Mouse (Mus musculus): ENCODE data around the gene Gm28374. TPM values are rescaled to one million over a fixed set of nuclear protein-coding genes. Genes with fewer than 3 reads are reported as not detected.

The Gm28374 gene
- polyA plus RNA-seq, 1 experiment from 2014 or later, result 2.7 TPM

DNA sequence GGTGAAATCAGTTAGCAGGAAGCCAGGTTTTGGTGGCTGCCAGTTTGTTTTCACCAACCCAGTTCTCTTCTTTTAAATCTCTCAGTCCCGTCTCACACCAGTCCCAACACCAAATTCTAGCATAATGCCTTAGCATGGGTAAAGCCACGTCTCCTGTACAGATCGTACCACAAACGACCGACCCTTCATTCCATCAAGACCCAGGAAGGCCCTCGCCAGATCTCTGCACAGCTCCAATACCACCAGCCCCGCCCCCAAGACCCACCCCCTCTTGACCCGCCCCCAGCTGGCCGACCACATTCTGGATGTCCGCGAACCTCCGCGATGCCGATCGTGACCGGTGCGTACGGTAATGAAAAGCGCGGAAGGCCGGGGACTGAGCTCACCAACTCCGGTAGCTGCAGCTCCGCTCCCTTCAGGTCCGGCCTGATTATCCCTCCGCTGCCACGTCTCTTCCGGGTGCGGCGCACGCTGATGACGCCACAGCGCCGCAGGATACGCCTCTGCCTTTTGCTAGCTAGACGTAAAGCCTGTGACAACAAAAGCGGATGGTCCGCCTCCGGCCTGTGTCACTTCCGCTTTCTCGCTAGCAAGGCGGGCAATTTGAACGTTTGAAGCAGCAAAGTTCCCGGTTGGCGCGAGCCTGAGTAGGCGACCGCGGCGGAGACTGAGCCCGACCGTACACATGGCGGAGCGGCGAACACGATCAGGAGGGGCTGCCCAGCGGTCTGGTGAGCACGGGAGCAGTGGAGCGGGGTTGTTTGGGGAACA is 2.6 kb upstream of the Gm28374 start, which contains the start of the genes Zfpl1 and Cdca5:
Zfpl1 (minus strand) TSS at position 479 of the 771 bp plus-strand sequence.
Cdca5 (plus strand) TSS at position 506 of the 771 bp plus-strand sequence.
- ATAC-seq (ENCODE audit: insufficient number of reproducible peaks, insufficient read depth, low FRiP score, low TSS enrichment, low read depth), result peak; percentile 89
- Histone ChIP-seq H3K9ac (replicated peaks) (peak within 1 kb of the TSS; percentile 70), H3K4me3 (replicated peaks) (peak within 1 kb of the TSS; percentile 81), H3K4me2 (peak within 1 kb of the TSS; percentile 96), H3K27me3 (no peaks in the 10 kb centered on the region), H3K9me3 (no peaks in the 10 kb centered on the region), H3K4me1 (replicated peaks) (peaks cover 17% of the 10 kb centered on the region), H3K36me3 (peaks cover 67% of the 10 kb centered on the region), H3K27ac (peak within 1 kb of the TSS; percentile 56)
- under 1% methylated on average over 58 of the region's 58 CpGs for WGBS

DNA sequence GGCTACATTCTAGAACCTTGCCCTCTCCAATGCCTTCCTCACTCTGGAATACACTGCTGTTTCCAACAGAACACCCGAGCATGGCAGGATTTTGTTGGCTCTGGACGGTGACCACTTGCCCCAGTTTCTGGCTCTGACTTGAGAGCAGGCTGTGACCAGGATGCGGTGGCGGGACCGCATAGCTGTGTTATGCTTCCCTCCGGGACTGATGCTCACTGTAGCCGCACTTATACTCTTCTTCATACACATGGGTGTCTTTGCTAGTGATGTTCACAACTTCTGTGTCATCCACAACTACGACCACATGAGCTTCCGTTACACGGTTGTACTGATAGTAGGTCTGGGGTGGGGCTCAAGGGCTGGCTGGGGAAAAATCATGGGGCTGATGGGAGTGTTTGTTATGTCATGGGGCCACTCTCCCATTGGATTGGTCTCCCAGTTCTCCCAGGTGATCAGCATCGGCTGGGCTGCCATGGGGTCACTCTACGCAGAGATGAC is 2.0 kb downstream of the Gm28374 start, which contains the start of gene Tmem262:
Tmem262 (plus strand) TSS at position 51 of the 498 bp plus-strand sequence.
- Histone ChIP-seq H3K9me3 (no peaks in the 10 kb centered on the region), H3K4me1 (replicated peaks) (peaks cover 24% of the 10 kb centered on the region), H3K9ac (replicated peaks) (no peak within 1 kb of the TSS), H3K36me3 (peaks cover 35% of the 10 kb centered on the region), H3K27ac (no peak within 1 kb of the TSS), H3K27me3 (no peaks in the 10 kb centered on the region), H3K4me3 (replicated peaks) (no peak within 1 kb of the TSS), H3K4me2 (no peak within 1 kb of the TSS)
- 92% methylated on average over 12 of the region's 12 CpGs for WGBS
- no peak for ATAC-seq (ENCODE audit: insufficient number of reproducible peaks, insufficient read depth, low FRiP score, low TSS enrichment, low read depth)

DNA sequence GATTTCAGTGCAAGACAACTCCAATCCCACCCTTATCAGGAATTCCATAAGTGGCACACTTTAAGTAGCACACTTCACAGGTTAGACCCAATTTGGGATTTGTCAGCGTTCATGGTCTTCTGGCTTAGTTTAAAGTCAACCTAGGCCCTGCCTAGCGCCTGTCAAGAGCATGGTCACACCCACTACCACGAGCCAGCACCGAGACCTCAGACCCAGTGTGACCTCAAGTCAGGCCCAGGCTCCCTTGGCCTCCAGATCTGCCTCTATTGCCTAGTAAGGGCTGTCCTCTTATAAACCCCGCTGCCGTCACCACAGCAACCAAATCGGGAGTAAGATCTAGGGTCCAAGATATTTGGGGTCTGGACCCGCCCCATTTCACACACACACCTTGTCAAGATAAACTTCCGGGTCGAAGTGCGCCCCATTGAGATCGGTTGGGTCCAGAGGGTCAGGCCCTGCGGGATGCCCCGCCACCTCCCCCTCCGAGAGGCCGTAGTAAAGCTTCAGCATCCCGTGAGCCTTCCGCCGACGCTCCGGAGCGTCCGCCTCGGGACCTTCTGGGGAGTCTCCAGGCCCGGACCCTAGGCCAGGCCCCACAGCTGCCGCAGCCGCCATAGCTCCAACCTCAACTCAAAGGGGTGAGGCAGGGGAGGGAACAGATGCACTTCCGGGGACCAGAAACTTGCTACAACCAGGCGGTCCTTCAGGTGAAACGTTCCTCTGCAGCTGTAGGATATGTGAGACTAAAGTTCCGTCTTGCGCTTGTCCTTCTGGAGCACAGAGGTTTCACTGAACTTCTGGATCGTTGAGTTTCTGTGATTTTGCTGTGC is 5.3 kb downstream of the Gm28374 start, which contains the start of gene Vps51:
Vps51 (minus strand) TSS at position 668 of the 830 bp plus-strand sequence.
- Histone ChIP-seq H3K27me3 (no peaks in the 10 kb centered on the region), H3K9me3 (no peaks in the 10 kb centered on the region), H3K4me2 (peak within 1 kb of the TSS; percentile 90), H3K4me3 (replicated peaks) (peak within 1 kb of the TSS; percentile 78), H3K4me1 (replicated peaks) (peaks cover 14% of the 10 kb centered on the region), H3K36me3 (peaks cover 51% of the 10 kb centered on the region), H3K27ac (peak within 1 kb of the TSS; percentile 80), H3K9ac (replicated peaks) (peak within 1 kb of the TSS; percentile 77)
- WGBS, result 1% methylated on average over 33 of the region's 33 CpGs
- peak; percentile 84 for ATAC-seq (ENCODE audit: insufficient number of reproducible peaks, insufficient read depth, low FRiP score, low TSS enrichment, low read depth)

DNA sequence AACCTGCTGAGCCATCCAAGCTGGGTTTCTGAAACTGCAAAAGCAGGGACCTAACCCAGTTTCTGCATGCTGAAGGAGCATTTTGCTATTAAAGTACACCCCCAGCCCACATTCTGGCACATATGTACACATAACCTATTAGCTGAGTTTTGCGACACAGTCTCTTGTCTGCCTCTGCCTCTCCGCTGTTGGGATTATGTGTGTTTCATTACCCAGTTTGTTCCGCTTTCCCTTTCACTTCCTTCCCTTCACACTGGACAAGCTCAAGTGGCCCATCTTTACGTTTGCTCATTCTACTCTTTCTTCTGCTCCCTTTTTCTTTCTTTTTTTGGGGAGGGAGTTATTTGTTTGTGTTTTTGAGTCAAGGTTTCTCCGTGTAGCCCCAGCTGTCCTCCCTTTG is 8.2 kb downstream of the Gm28374 start:
- H3K9me3 ChIP-seq, result no peaks in the 10 kb centered on the region
- no peak for ATAC-seq (ENCODE audit: insufficient number of reproducible peaks, insufficient read depth, low FRiP score, low TSS enrichment, low read depth)
- no peak overlapping the region for H3K27ac ChIP-seq
- no peaks in the 10 kb centered on the region for H3K27me3 ChIP-seq
- no peak overlapping the region for H3K9ac ChIP-seq (replicated peaks)
- H3K36me3 ChIP-seq, result peaks cover 58% of the 10 kb centered on the region
- 93% methylated on average over 5 of the region's 5 CpGs for WGBS
- peaks cover 14% of the 10 kb centered on the region for H3K4me1 ChIP-seq (replicated peaks)
- no peak overlapping the region for H3K4me3 ChIP-seq (replicated peaks)
- no peak overlapping the region for H3K4me2 ChIP-seq

DNA sequence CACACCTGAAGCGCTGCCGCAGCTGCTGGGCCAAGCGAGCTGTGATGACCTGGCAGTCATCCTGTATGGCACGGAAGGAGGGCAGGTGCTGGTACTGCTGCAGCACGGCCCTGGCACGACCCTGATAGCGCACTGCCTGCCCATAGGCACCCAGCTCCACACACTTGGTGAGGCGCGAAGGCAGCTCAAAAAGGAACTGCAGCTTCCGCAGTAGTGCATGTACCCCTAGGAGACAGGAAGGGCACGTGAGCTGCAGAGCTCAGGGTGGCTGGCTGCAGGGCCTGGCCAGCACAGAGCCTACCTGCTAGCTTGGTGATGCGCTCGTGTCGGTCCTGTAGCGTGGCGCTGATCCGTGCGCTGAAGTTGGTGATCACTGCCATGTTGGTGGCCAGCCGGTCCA is 10.8 kb downstream of the Gm28374 start:
- WGBS, result 91% methylated on average over 19 of the region's 19 CpGs
- Histone ChIP-seq H3K4me2 (no peak overlapping the region), H3K36me3 (peaks cover 63% of the 10 kb centered on the region), H3K9me3 (no peaks in the 10 kb centered on the region), H3K4me3 (replicated peaks) (no peak overlapping the region), H3K27me3 (no peaks in the 10 kb centered on the region), H3K4me1 (replicated peaks) (peaks cover 24% of the 10 kb centered on the region), H3K9ac (replicated peaks) (no peak overlapping the region), H3K27ac (no peak overlapping the region)
- ATAC-seq (ENCODE audit: insufficient number of reproducible peaks, insufficient read depth, low FRiP score, low TSS enrichment, low read depth), result no peak

DNA sequence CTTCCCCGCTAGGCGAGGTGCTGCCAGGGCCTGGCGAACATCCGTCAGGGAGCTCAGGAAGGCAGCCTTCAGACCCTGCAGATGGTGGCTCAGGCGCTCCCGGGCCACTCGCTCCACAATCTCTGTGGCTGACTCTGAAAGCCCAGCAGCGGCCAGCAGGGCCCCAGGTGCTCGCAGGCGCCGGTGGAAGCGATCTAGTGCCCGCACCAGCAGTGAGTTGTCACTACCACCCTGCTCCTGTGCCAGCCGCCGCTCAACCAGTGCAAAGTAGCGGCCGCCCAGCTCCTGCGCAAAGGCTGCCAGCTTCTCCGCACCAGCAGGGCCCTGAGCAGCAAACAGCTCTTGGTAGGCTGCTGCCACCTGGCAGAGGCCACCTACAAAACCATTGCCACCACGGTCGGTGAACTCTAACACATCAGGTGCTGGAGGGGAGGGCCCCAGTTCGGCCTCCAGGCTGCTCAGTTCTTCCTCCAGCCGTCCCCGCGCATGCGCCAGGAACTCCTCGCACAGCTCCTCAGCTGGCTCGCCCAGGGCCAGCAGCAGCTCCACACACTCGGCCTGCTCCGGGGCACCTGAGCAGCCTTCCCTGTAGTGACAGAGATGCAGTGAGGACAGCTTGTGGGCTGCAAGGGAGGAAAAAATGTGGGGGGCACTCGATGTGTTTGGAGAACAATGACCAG is 11.3 kb downstream of the Gm28374 start:
- no peaks in the 10 kb centered on the region for H3K27me3 ChIP-seq
- H3K27ac ChIP-seq, result no peak overlapping the region
- WGBS, result 90% methylated on average over 31 of the region's 31 CpGs
- peaks cover 63% of the 10 kb centered on the region for H3K36me3 ChIP-seq
- H3K9me3 ChIP-seq, result no peaks in the 10 kb centered on the region
- ATAC-seq (ENCODE audit: insufficient number of reproducible peaks, insufficient read depth, low FRiP score, low TSS enrichment, low read depth), result no peak
- H3K9ac ChIP-seq (replicated peaks), result no peak overlapping the region
- H3K4me3 ChIP-seq (replicated peaks), result no peak overlapping the region
- no peak overlapping the region for H3K4me2 ChIP-seq
- H3K4me1 ChIP-seq (replicated peaks), result peaks cover 22% of the 10 kb centered on the region

DNA sequence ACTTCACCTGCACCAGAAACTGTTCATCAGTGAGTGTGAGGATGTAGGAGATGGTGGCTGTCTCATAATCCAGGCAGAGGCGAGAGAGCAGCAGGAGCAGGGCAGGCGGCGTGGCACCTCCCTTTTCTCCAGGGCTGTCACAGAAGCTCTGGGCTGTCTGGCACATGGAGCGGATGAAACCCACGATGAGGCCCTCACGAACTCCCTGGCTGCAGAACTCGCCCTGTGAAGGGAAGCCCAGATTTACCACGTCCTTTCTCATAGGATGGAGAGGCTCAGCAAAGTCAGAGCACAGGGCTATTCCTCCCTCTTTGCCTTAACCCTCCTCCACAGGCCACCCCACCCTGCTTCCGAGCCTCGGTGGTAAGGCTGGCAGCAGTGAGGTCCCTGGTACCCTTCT is 12.2 kb downstream of the Gm28374 start:
- peaks cover 22% of the 10 kb centered on the region for H3K4me1 ChIP-seq (replicated peaks)
- 91% methylated on average over 10 of the region's 10 CpGs for WGBS
- peaks cover 59% of the 10 kb centered on the region for H3K36me3 ChIP-seq
- no peak overlapping the region for H3K4me2 ChIP-seq
- H3K27me3 ChIP-seq, result no peaks in the 10 kb centered on the region
- H3K9ac ChIP-seq (replicated peaks), result no peak overlapping the region
- no peaks in the 10 kb centered on the region for H3K9me3 ChIP-seq
- no peak overlapping the region for H3K4me3 ChIP-seq (replicated peaks)
- ATAC-seq (ENCODE audit: insufficient number of reproducible peaks, insufficient read depth, low FRiP score, low TSS enrichment, low read depth), result no peak
- no peak overlapping the region for H3K27ac ChIP-seq

DNA sequence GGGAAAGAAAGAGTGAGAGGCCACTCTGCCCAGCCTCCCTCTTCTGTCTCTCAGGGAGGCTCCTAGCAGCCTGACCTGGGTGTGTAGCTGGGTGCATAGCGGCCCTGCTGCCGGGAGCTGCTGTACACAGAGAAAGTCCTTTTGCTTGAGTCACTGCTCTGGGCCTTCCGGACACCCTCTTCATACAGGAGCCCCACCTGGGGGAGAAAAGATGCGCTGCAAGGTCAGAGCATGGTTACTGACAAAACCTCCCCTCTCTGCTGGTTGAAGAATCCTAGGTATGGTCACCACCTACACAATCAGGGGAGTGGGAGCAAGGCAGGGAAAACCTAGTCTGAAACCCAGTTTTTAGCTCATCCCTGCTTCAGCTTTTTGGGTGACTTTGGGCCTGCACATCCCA is 13.1 kb downstream of the Gm28374 start:
- 80% methylated on average over 4 of the region's 4 CpGs for WGBS
- no peak for ATAC-seq (ENCODE audit: insufficient number of reproducible peaks, insufficient read depth, low FRiP score, low TSS enrichment, low read depth)
- Histone ChIP-seq H3K4me3 (replicated peaks) (no peak overlapping the region), H3K9ac (replicated peaks) (no peak overlapping the region; the same call in 1 of the 2 replicates), H3K27ac (no peak overlapping the region), H3K27me3 (no peaks in the 10 kb centered on the region), H3K4me2 (no peak overlapping the region), H3K36me3 (peaks cover 50% of the 10 kb centered on the region), H3K9me3 (no peaks in the 10 kb centered on the region), H3K4me1 (replicated peaks) (peaks cover 22% of the 10 kb centered on the region)

DNA sequence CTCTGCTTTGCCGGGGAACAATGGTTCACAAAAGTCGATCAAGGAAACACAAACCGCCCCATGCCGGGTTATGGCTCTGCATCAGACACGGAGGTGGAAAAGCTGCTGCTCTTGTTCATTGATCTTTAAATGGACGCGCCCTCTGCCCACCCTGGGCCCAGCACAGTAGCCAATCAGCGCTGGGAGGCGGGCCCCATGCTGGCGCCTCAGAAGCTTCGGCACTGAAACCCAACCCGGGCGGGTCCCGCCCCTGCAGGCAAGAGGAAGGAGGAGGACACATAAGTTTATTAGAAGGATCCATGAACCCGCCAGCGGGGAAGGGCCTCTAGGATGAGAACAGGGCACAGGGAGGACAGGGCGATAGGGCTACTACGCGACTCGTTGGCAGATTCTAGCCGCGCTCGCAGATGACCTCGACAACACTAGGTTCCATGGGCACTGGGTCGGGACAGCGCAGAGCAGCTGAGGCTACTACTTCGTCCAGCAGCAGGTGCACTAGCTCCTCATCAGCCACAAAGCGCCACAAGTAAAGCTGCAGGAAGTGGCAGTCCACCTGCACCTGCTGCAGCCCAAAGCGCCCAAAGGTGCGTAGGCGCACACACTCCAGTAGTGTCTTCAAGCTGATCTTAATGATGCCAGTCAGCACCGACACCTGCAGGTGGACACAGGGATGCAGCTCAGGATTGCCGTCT is 14.2 kb downstream of the Gm28374 start, which contains the start of gene Tm7sf2:
Tm7sf2 (minus strand) TSS at position 650 of the 692 bp plus-strand sequence.
- Histone ChIP-seq H3K9me3 (no peaks in the 10 kb centered on the region), H3K4me1 (replicated peaks) (peaks cover 23% of the 10 kb centered on the region), H3K27ac (peak within 1 kb of the TSS; percentile 80), H3K4me3 (replicated peaks) (peak within 1 kb of the TSS; percentile 50), H3K9ac (replicated peaks) (peak within 1 kb of the TSS; percentile 62), H3K4me2 (peak within 1 kb of the TSS; percentile 86), H3K36me3 (peaks cover 43% of the 10 kb centered on the region), H3K27me3 (no peaks in the 10 kb centered on the region)
- 10% methylated on average over 33 of the region's 33 CpGs for WGBS
- peak; percentile 87 for ATAC-seq (ENCODE audit: insufficient number of reproducible peaks, insufficient read depth, low FRiP score, low TSS enrichment, low read depth)

DNA sequence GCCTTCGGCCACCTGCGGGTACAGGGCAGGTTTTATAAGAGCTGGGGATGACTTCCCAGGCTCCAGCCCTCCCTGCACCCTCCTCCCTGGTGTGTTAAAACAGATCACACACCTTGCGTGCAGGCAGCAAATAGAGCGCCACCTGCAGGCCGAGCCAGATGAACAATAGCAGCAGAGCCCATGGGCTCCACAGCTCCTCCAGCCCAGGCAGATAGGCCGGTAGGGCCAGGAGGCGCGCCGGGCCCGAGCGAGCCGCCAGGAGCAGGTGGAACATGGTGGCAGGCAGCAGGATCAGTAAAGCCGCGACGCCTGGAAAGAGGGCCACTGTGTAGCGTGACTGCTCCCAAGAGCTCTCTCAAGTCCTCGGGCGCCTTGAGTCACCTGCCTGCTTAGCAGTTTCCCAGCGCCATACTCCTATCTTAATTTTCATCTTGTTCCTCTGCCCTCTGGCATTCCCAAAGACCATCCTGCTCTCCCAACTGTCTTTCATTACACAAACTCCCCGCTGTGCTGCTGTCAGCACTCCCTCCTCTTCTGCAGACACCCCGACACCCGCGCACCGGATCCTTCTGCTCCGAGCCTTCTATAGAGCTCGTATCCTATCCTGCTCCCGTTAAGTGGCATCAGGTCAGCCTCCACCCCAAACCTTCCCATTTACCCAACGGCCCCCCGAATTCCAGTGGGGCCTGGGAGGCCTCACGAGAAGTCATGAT is 14.9 kb downstream of the Gm28374 start:
- Histone ChIP-seq H3K9me3 (no peaks in the 10 kb centered on the region), H3K9ac (replicated peaks) (peak overlapping the region; percentile 62), H3K27ac (peak overlapping the region; percentile 80), H3K36me3 (peaks cover 38% of the 10 kb centered on the region), H3K4me1 (replicated peaks) (peaks cover 30% of the 10 kb centered on the region), H3K4me2 (peak overlapping the region; percentile 86), H3K4me3 (replicated peaks) (peak overlapping the region; percentile 50), H3K27me3 (no peaks in the 10 kb centered on the region)
- 1% methylated on average over 30 of the region's 30 CpGs for WGBS
- peak; percentile 38; the same call in 1 of the 2 replicates for ATAC-seq (ENCODE audit: insufficient number of reproducible peaks, insufficient read depth, low FRiP score, low TSS enrichment, low read depth)
